Mouse (Mus musculus): ENCODE measurements at regions not wholly inside any gene's neighbourhood (a gene's known extent, or its start where the extent isn't known, plus 50 kb on each side); places are given as distances from the start of the nearest gene placed in this dataset.

DNA sequence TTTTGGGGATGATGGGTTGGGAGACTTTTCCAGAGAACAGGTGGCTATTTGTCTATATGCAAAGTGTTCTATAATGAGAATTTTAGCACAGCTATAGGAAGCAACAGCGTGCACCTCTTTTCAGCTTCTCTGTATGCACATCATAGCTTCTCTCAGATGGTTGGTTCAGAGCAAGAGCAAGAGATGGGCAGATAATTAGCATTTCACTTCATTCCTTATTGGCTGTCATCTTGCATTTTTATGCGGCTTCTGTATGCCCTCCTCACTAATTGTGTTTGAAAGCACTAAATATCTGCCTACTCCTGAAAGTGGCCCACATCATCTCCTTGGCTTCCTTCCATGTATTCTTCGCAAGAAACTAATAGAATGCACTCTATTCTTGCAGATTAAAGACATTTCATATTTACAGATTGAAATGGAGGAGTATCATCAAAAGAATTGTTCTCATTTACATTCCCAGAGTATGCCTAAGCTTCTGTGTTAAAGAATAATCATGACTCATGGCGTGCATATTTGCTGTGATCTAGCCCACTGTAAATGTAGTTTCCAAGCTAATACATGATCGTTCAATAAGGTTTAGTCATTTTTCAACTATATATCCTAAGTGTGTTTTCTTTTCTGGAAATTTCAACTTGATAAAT, 934.9 kb upstream of the Jmjd1c start:
- no peak for TF ChIP-seq CTCF (IDR thresholded peaks at IDR 0.05; ENCODE audit: control insufficient read depth, insufficient read depth, insufficient read length)
- no peak for TF ChIP-seq MYOD1 (IDR thresholded peaks at IDR 0.05; ENCODE audit: control insufficient read depth, insufficient read length, low read depth)
- no peak for TF ChIP-seq MAX (IDR thresholded peaks at IDR 0.05)
